Mouse (Mus musculus) G1E (cell line): Measurements from ENCODE around the gene Proser3. TPM values are rescaled to one million over a fixed set of nuclear protein-coding genes. Genes with fewer than 3 reads are reported as not detected.
A peak's percentile ranks its signal among the peaks of the same experiment; 100 is the strongest.

Experiments
- ATAC-seq: 2 replicates; pipeline ENCODE4 v1.8.0; 2016; ENCODE audit warnings: mild to moderate bottlenecking; ENCODE audit not compliant: insufficient number of reproducible peaks, poor library complexity, low FRiP score, severe bottlenecking; ENCODE audit errors: extremely low read depth
- DNase-seq: peaks from one replicate; pipeline ENCODE4 v3.0.0; 2012; ENCODE audit warnings: low spot score
- H3K27me3 ChIP-seq: 2 replicates; pipeline ENCODE4 v1.6.1; 2012; ENCODE audit warnings: mild to moderate bottlenecking, low read length, inconsistent platforms; ENCODE audit not compliant: insufficient read depth
- H3K36me3 ChIP-seq: replicated peaks from 2 replicates; pipeline ENCODE3; 2012; ENCODE audit warnings: mild to moderate bottlenecking, inconsistent platforms
- H3K4me1 ChIP-seq: 2 replicates; pipeline ENCODE4 v1.6.1; 2012; ENCODE audit warnings: low read depth, low read length, inconsistent platforms, mixed read lengths; ENCODE audit not compliant: insufficient read depth
- H3K4me3 ChIP-seq: 2 replicates; pipeline ENCODE4 v1.5.1; 2012; ENCODE audit warnings: low read depth, mild to moderate bottlenecking, inconsistent platforms, low read length, moderate library complexity, mixed read lengths
- H3K9me3 ChIP-seq: replicated peaks from 2 replicates; pipeline ENCODE4 v1.6.1; 2012; ENCODE audit warnings: inconsistent platforms
- CTCF ChIP-seq: IDR thresholded peaks from 2 replicates; pipeline ENCODE4 v1.5.1; 2012; ENCODE audit warnings: low read depth, low read length, inconsistent platforms, mixed read lengths
- GATA1 ChIP-seq: IDR thresholded peaks from 2 replicates; pipeline ENCODE4 v1.6.1; 2012; ENCODE audit warnings: borderline replicate concordance, low read length, inconsistent platforms, mixed read lengths
- GATA2 ChIP-seq: IDR thresholded peaks from 2 replicates; pipeline ENCODE4 v1.6.1; 2012; ENCODE audit warnings: low read depth, low read length, inconsistent platforms, borderline replicate concordance
- POLR2AphosphoS5 ChIP-seq: IDR thresholded peaks from 2 replicates; pipeline ENCODE4 v1.6.1; 2012; ENCODE audit warnings: low read depth, low read length, inconsistent platforms; ENCODE audit not compliant: insufficient replicate concordance
- TAL1 ChIP-seq: conservative IDR thresholded peaks from 2 replicates; pipeline ENCODE4 v1.6.1; 2012; ENCODE audit warnings: low read depth, low read length, inconsistent platforms, mixed read lengths
- polyA plus RNA-seq: library from polyadenylated mRNA; stranded (reverse); fragments of >175 nt; gene quantifications from 2 replicates; pipeline ENCODE4 v1.2.3, GENCODE M21; 2012
- total RNA-seq, 2 experiments: library from RNA; stranded (forward) in 1 of 2; stranded (reverse) in 1 of 2; fragments of 200-1000 nt in 1 of 2; fragments of >200 nt in 1 of 2; fragmentation: Nextera tagmentation in 1 of 2; gene quantifications; 2 replicates each; pipeline ENCODE4 v1.2.3; 2014 to 2017

The Proser3 gene
- total and polyA plus RNA-seq, 3 experiments, result 7.4 to 20.5 (median 18.6) TPM

DNA sequence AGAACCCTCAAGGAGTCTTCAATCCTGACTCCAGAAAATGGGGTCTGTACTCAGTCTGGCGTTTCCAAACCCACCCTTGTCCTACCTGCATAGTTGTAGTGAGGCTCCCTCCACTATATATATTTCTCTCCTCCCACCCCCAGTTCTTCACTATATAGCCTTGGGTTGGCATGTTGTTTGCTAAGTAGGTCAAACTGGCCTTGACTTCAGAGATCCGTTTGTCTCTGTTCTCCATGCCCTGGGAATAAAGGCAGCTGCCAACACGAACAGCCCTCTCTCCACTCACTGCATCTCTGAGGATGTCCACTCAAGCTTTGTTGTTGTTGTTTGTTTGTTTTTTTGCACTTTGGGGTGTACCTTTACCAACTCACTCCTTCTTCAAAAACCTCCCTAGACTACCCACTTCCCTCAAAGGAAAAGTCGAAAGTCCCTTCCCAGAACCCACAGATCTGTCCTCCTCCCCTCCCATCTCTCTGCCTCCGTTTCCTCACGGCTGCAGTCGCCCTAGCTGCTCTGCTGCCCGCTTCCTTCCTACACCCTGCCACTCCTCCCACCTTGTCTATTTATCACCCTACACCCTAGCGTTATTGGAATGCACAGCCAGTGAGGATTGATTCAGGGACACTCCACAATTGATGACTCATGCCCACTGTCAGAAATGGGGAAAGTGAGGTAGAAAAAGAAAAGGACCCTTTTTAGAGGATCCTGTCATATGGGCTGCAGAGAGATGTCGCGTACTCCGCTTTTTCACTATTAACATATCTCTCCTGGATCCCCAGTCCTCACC, 6.8 kb upstream of the Proser3 start:
- Histone ChIP-seq H3K27me3 (no peaks in the 10 kb centered on the region), H3K4me1 (peaks cover 38% of the 10 kb centered on the region), H3K4me3 (peak overlapping the region; percentile 76), H3K36me3 (peaks cover 57% of the 10 kb centered on the region), H3K9me3 (no peaks in the 10 kb centered on the region)
- DNase-seq (peak; percentile 32), ATAC-seq (no peak)
- TF ChIP-seq GATA2, result no peak

DNA sequence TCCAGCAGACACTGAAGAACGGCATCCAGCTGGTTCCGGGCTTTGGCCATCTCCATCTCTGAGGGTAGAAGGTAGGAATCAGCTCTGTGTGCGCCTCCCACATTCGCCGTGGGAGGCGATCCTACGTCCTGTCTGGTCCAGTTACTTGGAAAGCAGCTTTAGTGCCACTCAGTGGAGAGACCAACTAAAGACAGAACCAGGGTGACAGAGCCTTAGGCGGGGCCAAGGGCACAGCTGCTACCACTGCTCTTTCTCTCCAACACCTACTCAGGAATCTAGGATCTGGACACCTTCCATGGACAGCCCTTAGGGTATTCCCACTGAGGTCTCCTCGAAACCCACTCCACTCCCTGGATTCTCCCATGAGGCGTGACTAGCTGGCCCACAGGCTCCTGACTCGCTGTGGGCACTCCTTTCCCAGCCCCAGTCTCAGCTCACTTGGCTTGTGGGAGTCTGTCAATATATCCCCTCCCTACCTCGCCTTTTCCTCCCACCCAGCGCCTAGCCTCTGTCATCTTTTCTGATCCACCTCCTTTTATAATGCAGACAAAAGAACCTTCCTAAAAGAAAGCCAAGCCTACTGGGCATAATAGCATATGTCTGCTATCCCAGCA, 5.9 kb upstream of the Proser3 start:
- TF ChIP-seq GATA1, result no peak
- TF ChIP-seq CTCF, result no peak
- no peak for TF ChIP-seq POLR2AphosphoS5
- peaks cover 43% of the 10 kb centered on the region for H3K4me1 ChIP-seq
- H3K27me3 ChIP-seq, result no peaks in the 10 kb centered on the region

DNA sequence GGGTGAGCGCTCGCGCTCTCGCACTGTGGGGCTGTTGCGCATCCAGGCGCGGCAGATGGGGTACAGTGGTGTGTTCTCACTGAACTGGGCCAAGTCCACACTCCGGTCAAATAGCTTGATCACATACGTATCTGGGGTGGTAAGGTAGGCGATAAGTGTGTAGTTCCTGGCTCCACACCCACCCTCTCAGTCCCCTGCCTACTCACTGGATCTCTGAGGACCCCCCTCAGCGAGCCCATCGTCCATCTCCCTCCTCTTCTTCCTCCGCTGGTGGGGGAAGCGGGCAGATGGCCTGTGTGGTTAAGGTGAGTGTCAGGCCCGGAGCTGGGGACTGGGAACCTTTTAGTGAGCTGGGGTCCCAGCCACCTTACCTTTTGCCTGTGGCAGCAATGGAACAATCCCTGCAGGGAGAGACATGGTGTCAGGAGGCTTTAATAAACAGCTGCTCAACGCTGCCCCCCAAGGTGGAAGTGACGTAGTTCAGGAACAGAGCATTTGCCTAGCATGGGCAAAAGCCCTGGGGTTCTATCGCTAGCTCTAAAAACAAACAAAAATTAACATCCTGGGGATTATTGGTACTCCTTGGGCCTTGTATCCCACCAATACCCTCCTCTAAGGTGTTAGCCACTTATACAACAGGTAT, 4.9 kb upstream of the Proser3 start:
- no peak for DNase-seq
- Histone ChIP-seq H3K27me3 (no peaks in the 10 kb centered on the region), H3K4me1 (peaks cover 48% of the 10 kb centered on the region), H3K36me3 (peaks cover 59% of the 10 kb centered on the region), H3K4me3 (no peak overlapping the region), H3K9me3 (no peaks in the 10 kb centered on the region)
- no peak for TF ChIP-seq TAL1
- no peak for TF ChIP-seq GATA1
- no peak for TF ChIP-seq CTCF
- TF ChIP-seq GATA2, result no peak
- TF ChIP-seq POLR2AphosphoS5, result no peak
- no peak for ATAC-seq

More for the DNA sequence above, 5.9 kb upstream of the Proser3 start:
- peaks cover 59% of the 10 kb centered on the region for H3K36me3 ChIP-seq
- no peak for DNase-seq
- H3K4me3 ChIP-seq, result peak overlapping the region; percentile 51; the same call in 1 of the 2 replicates
- H3K9me3 ChIP-seq, result no peaks in the 10 kb centered on the region
- ATAC-seq, result no peak

DNA sequence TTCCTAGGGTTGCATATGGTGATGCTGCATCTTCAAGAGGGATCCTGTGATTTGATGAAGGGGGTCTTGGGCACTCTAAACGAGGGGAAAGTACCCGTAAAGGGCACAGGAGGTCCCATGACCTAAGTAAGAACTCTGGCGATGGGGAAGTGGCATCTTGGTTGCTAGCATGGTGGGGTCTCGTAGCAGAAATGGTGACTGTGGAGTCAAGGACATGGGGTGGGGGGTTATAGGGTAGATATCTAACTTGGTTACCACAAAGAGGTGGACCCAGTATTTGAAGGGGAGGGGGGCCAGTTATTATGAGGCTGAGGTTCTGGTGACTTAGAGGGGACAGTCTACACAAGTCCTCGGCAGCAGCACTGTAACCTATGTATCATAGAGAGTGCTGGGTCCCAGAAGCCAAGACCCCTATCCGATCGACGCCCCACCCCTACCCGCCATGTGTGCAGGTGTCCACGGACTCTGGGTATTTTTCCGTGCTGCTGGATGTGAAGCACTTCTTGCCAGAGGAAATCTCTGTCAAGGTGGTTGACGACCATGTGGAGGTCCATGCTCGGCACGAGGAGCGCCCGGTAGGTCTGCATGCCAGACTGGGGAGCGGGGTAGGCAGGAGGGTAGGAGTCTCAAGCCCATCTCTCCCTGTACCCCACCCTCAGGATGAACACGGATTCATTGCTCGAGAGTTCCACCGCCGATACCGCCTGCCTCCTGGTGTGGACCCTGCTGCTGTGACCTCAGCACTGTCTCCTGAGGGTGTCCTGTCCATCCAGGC, 1.9 kb upstream of the Proser3 start:
- no peaks in the 10 kb centered on the region for H3K9me3 ChIP-seq
- no peak for TF ChIP-seq TAL1
- TF ChIP-seq GATA2, result no peak
- no peak for TF ChIP-seq CTCF
- no peak for TF ChIP-seq POLR2AphosphoS5
- no peaks in the 10 kb centered on the region for H3K27me3 ChIP-seq
- peaks cover 50% of the 10 kb centered on the region for H3K4me1 ChIP-seq
- DNase-seq, result no peak
- peaks cover 65% of the 10 kb centered on the region for H3K36me3 ChIP-seq
- no peak for ATAC-seq
- H3K4me3 ChIP-seq, result no peak overlapping the region; the same call in 1 of the 2 replicates

DNA sequence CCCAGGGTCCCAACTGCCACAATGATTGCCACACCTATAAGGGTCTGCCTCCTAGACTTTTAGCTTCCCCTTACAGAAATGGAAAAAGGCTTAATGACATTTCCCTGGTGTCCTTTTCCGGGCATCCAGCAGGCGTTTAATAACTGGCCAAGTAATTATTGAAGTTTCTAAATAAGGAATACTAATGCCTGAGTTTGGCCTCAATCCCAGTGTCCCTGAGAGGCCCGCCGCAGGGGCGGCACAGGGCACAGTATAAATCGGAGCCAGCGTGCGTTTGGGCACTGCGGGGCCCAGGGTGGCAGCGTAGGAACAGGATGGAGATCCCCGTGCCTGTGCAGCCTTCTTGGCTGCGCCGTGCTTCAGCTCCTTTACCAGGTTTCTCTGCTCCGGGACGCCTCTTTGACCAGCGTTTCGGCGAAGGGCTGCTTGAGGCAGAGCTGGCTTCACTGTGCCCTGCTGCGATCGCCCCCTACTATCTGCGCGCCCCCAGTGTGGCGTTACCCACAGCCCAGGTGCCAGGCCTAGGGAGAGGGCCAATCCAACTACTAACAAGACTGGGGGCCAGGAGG, 1.0 kb upstream of the Proser3 start:
- H3K4me3 ChIP-seq, result peak overlapping the region; percentile 78
- no peaks in the 10 kb centered on the region for H3K27me3 ChIP-seq
- H3K9me3 ChIP-seq, result no peaks in the 10 kb centered on the region
- DNase-seq (no peak), ATAC-seq (no peak)
- peaks cover 41% of the 10 kb centered on the region for H3K4me1 ChIP-seq
- TF ChIP-seq GATA2 (no peak), TAL1 (no peak), GATA1 (no peak), POLR2AphosphoS5 (no peak), CTCF (no peak)
- H3K36me3 ChIP-seq, result peaks cover 72% of the 10 kb centered on the region
